Mouse (Mus musculus): ENCODE measurements around the gene Trp73.

- TF ChIP-seq CTCF (IDR thresholded peaks at IDR 0.05; ENCODE audit: low read depth) (no peak), EP300 (IDR thresholded peaks at IDR 0.05; ENCODE audit: low read depth) (no peak)
Measured at GRCm38 (mm10) chr4:154140182-154140212, at the start of gene Trp73.
